Mouse (Mus musculus) heart, embryonic 14.5 days (tissue): ENCODE data around the gene Ctdsp1. TPM values are rescaled to one million over a fixed set of nuclear protein-coding genes. Genes with fewer than 3 reads are reported as not detected.

Source experiments
- ATAC-seq: fragments of 200-750 bp; cut with Nextera tagmentation; 2 replicates; pipeline ENCODE4 v1.8.0; 2017; ENCODE audit warnings: low read depth, moderate TSS enrichment; ENCODE audit not compliant: insufficient number of reproducible peaks, insufficient read depth, low FRiP score
- H3K27ac ChIP-seq, 2 experiments: fragments of 200-500 bp in 1 of 2; fragments of 300-500 bp in 1 of 2; sonication (generic) in 1 of 2; replicated peaks in 1 of 2; 2 replicates each; pipeline ENCODE4 v1.5.1; 2012 to 2014; ENCODE audit warnings: low read depth in 2 of 2, low read length in 2 of 2, control low read depth in 1 of 2, mild to moderate bottlenecking in 1 of 2, mixed read lengths in 1 of 2; ENCODE audit not compliant: control insufficient read depth in 1 of 2, insufficient read depth in 1 of 2
- H3K27me3 ChIP-seq: fragments of 300-500 bp; sonication (generic); 2 replicates; pipeline ENCODE4 v1.6.1; 2014; ENCODE audit warnings: mild to moderate bottlenecking, low read length, control low read depth; ENCODE audit not compliant: control insufficient read depth, insufficient read depth
- H3K36me3 ChIP-seq: fragments of 300-500 bp; sonication (generic); 2 replicates; pipeline ENCODE4 v1.6.1; 2014; ENCODE audit warnings: mild to moderate bottlenecking, control low read depth, low read length, mixed read lengths; ENCODE audit not compliant: control insufficient read depth, insufficient read depth
- H3K4me1 ChIP-seq, 2 experiments: fragments of 200-500 bp in 1 of 2; fragments of 300-500 bp in 1 of 2; sonication (generic) in 1 of 2; 2 replicates each; pipeline ENCODE4 v1.6.1; 2012 to 2014; ENCODE audit warnings: low read length in 2 of 2, control low read depth in 1 of 2, mixed read lengths in 1 of 2; ENCODE audit not compliant: control insufficient read depth in 2 of 2, insufficient read depth in 2 of 2
- H3K4me2 ChIP-seq: fragments of 300-500 bp; sonication (generic); 2 replicates; pipeline ENCODE4 v1.6.1; 2014; ENCODE audit warnings: mild to moderate bottlenecking, low read length
- H3K4me3 ChIP-seq, 2 experiments: fragments of 200-500 bp in 1 of 2; fragments of 300-500 bp in 1 of 2; sonication (generic) in 1 of 2; 2 replicates each; pipeline ENCODE4 v1.5.1; 2012 to 2014; ENCODE audit warnings: low read length in 2 of 2, mild to moderate bottlenecking in 2 of 2, control low read depth in 1 of 2, low read depth in 1 of 2, moderate library complexity in 1 of 2; ENCODE audit not compliant: control insufficient read depth in 1 of 2, insufficient read depth in 1 of 2
- H3K9ac ChIP-seq: fragments of 300-500 bp; sonication (generic); 2 replicates; pipeline ENCODE4 v1.6.1; 2014; ENCODE audit warnings: mild to moderate bottlenecking, low read length
- H3K9me3 ChIP-seq: fragments of 300-500 bp; sonication (generic); 2 replicates; pipeline ENCODE4 v1.6.1; 2016; ENCODE audit warnings: low read length, control low read depth; ENCODE audit not compliant: control insufficient read depth
- whole genome bisulfite sequencing: fragments of 180-500 bp; shearing (Covaris S2); extraction: QIAGEN DNeasy Blood & Tissue Kit; methylation state at CpG from one replicate; pipeline ENCODE4 v1.1.7; 2014; 5-methylcytosine and 5-hydroxymethylcytosine counted together
- polyA plus RNA-seq: library from polyadenylated mRNA; unstranded; fragments of >200 nt; fragmentation: Nextera tagmentation; extraction: Ambion mirVana; gene quantifications from 2 replicates; pipeline ENCODE4 v1.2.1, GENCODE M21; 2014

Gene Ctdsp1
- polyA plus RNA-seq, 1 experiment from 2014 or later: 67.3 TPM

- Histone ChIP-seq H3K27ac (peak overlapping the region; percentile 98 to 99), H3K4me3 (peak overlapping the region; percentile 53 to 64), H3K4me1 (peaks cover 18 to 21% of the 10 kb centered on the region in 2 experiments), H3K36me3 (no peaks in the 10 kb centered on the region), H3K27me3 (no peaks in the 10 kb centered on the region), H3K4me2 (peak overlapping the region; percentile 64), H3K9ac (peak overlapping the region; percentile 80), H3K9me3 (no peaks in the 10 kb centered on the region)
- 55% methylated on average over 15 of the region's 15 CpGs for WGBS
- ATAC-seq: no peak
Observed at GRCm38 (mm10) chr1:74387386-74387988, 3.8 kb upstream of the Ctdsp1 start.

GRCm38 (mm10) chr1:74388398-74388920 lies 2.9 kb upstream of the Ctdsp1 start:
- H3K4me1 ChIP-seq: peaks cover 18 to 30% of the 10 kb centered on the region in 2 experiments

DNA sequence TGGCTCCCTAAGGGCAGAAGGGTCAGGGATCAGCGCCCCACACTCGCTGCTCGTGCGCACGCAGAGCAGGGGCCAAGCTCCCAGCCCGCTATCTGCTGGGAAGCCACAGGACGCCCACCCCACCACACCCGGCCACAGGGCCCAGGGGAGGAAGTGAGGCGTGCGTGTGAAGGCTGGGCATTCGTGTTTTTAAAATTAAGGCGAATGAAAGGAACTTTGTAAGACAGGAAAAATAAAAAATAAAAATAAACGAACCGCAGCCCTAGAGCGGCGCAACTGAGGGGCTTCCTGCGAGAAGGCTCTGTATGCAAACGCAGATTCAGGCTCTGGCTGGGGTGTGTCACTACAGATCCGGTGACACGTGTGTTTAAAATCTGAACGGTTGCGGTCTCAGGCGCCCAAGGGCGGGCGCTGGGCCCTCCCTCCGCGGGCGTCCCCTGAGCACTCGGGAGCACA lies 1.4 kb upstream of the Ctdsp1 start:
- peak overlapping the region; percentile 100 for H3K9ac ChIP-seq
- peak overlapping the region in 1 of 2 experiments; percentile 95; a peak in 2 of 4 replicates for H3K4me3 ChIP-seq
- peaks cover 19% of the 10 kb centered on the region for H3K36me3 ChIP-seq
- H3K4me1 ChIP-seq: peaks cover 18 to 35% of the 10 kb centered on the region in 2 experiments
- no peaks in the 10 kb centered on the region for H3K27me3 ChIP-seq
- H3K4me2 ChIP-seq: peak overlapping the region; percentile 99
- WGBS: 3% methylated on average over 29 of the region's 29 CpGs
- peak overlapping the region; percentile 67 to 100 for H3K27ac ChIP-seq
- ATAC-seq: peak; percentile 11
- no peaks in the 10 kb centered on the region for H3K9me3 ChIP-seq

More at GRCm38 (mm10) chr1:74388398-74388920, 2.9 kb upstream of the Ctdsp1 start:
- no peak for ATAC-seq
- Histone ChIP-seq H3K4me2 (no peak overlapping the region), H3K36me3 (peaks cover 5% of the 10 kb centered on the region), H3K27me3 (no peaks in the 10 kb centered on the region), H3K9ac (no peak overlapping the region), H3K9me3 (no peaks in the 10 kb centered on the region), H3K27ac (no peak overlapping the region; a peak in 1 of 4 replicates), H3K4me3 (no peak overlapping the region)
- WGBS: 80% methylated on average over 7 of the region's 7 CpGs

GRCm38 (mm10) chr1:74390287-74390906 lies 912 bp upstream of the Ctdsp1 start:
- peak overlapping the region; percentile 42 to 95 for H3K4me3 ChIP-seq
- H3K4me1 ChIP-seq: peaks cover 18 to 35% of the 10 kb centered on the region in 2 experiments
- H3K9me3 ChIP-seq: no peaks in the 10 kb centered on the region
- ATAC-seq: no peak
- 4% methylated on average over 21 of the region's 21 CpGs for WGBS
- H3K27ac ChIP-seq: peak overlapping the region; percentile 93 to 100
- peaks cover 25% of the 10 kb centered on the region for H3K36me3 ChIP-seq
- no peaks in the 10 kb centered on the region for H3K27me3 ChIP-seq
- H3K9ac ChIP-seq: peak overlapping the region; percentile 100
- H3K4me2 ChIP-seq: peak overlapping the region; percentile 99

- Histone ChIP-seq H3K27ac (peak overlapping the region; percentile 96 to 100), H3K27me3 (no peaks in the 10 kb centered on the region), H3K4me3 (peak overlapping the region; percentile 89 to 95), H3K4me2 (peak overlapping the region; percentile 99), H3K9ac (peak overlapping the region; percentile 100), H3K9me3 (no peaks in the 10 kb centered on the region), H3K4me1 (peaks cover 22 to 39% of the 10 kb centered on the region in 2 experiments), H3K36me3 (peaks cover 26% of the 10 kb centered on the region)
- under 1% methylated on average over 53 of the region's 63 CpGs for WGBS
- peak; percentile 42 for ATAC-seq
Observed at GRCm38 (mm10) chr1:74391844-74392441, 634 bp downstream of the Ctdsp1 start.

- H3K36me3 ChIP-seq: peaks cover 26% of the 10 kb centered on the region
- H3K27me3 ChIP-seq: no peaks in the 10 kb centered on the region
- ATAC-seq: no peak
- H3K4me3 ChIP-seq: peak overlapping the region; percentile 89 to 95
- peak overlapping the region; percentile 96 to 100 for H3K27ac ChIP-seq
- WGBS: 2% methylated on average over 14 of the region's 16 CpGs
- H3K4me2 ChIP-seq: peak overlapping the region; percentile 99
- H3K4me1 ChIP-seq: peaks cover 21 to 36% of the 10 kb centered on the region in 2 experiments
- peak overlapping the region; percentile 100 for H3K9ac ChIP-seq
- H3K9me3 ChIP-seq: no peaks in the 10 kb centered on the region
Observed at GRCm38 (mm10) chr1:74392446-74392994, 1.2 kb downstream of the Ctdsp1 start.

DNA sequence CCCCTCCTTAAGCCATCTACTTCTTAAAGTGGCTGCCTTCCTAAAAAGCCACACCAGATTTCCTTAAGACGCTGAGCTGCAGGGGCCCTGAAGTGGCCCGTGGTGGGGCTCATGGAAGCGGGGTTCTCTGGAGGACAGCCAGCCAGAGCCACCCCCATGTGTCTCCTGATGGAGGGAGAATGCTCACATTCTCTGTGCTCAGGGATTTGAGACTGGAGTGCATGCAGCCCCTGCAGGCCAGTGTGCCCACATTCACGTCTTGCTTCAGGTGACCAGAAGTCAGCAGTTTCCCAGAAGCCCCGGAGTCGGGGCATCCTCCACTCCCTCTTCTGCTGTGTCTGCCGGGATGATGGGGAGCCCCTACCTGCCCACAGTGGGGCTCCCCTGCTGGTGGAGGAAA lies 1.7 kb downstream of the Ctdsp1 start:
- Histone ChIP-seq H3K4me3 (peak overlapping the region; percentile 89 to 95), H3K27ac (peak overlapping the region in 1 of 2 experiments; percentile 100; a peak in 2 of 4 replicates), H3K27me3 (no peaks in the 10 kb centered on the region), H3K9me3 (no peaks in the 10 kb centered on the region), H3K4me1 (peaks cover 19 to 33% of the 10 kb centered on the region in 2 experiments), H3K4me2 (peak overlapping the region; percentile 99), H3K36me3 (peaks cover 26% of the 10 kb centered on the region), H3K9ac (peak overlapping the region; percentile 100)
- no peak for ATAC-seq
- 49% methylated on average over 7 of the region's 7 CpGs for WGBS
